Mouse (Mus musculus) kidney, embryonic 14.5 days (tissue): ENCODE results near the gene D630003M21Rik. TPM values are rescaled to one million over a fixed set of nuclear protein-coding genes. Genes with fewer than 3 reads are reported as not detected.
A peak's percentile ranks its signal among the peaks of the same experiment; 100 is the strongest.

Experiments
- ATAC-seq: fragments of 200-750 bp; cut with Nextera tagmentation; 2 replicates; pipeline ENCODE4 v1.8.0; 2017; ENCODE audit warnings: moderate number of reproducible peaks, mild to moderate bottlenecking, moderate TSS enrichment, moderate library complexity; ENCODE audit not compliant: low FRiP score, low TSS enrichment
- H3K27ac ChIP-seq: fragments of 300-500 bp; sonication (generic); 2 replicates; pipeline ENCODE4 v1.5.1; 2014; ENCODE audit warnings: low read depth, mild to moderate bottlenecking, low read length, moderate library complexity, mixed read lengths
- H3K27me3 ChIP-seq: fragments of 300-500 bp; sonication (generic); 2 replicates; pipeline ENCODE4 v1.6.1; 2014; ENCODE audit warnings: mild to moderate bottlenecking, low read length; ENCODE audit not compliant: control insufficient read depth, insufficient read depth
- H3K36me3 ChIP-seq: fragments of 300-500 bp; sonication (generic); 2 replicates; pipeline ENCODE4 v1.6.1; 2014; ENCODE audit warnings: low read length, mixed read lengths; ENCODE audit not compliant: control insufficient read depth, insufficient read depth
- H3K4me1 ChIP-seq: fragments of 300-500 bp; sonication (generic); 2 replicates; pipeline ENCODE4 v1.6.1; 2014; ENCODE audit warnings: low read length, mixed read lengths; ENCODE audit not compliant: control insufficient read depth, insufficient read depth
- H3K4me2 ChIP-seq: fragments of 300-500 bp; sonication (generic); replicated peaks from 2 replicates; pipeline ENCODE4 v1.6.1; 2014; ENCODE audit warnings: low read depth, mild to moderate bottlenecking, low read length
- H3K4me3 ChIP-seq: fragments of 300-500 bp; sonication (generic); 2 replicates; pipeline ENCODE4 v1.5.1; 2014; ENCODE audit warnings: mild to moderate bottlenecking, low read length
- H3K9ac ChIP-seq: fragments of 300-500 bp; sonication (generic); 2 replicates; pipeline ENCODE4 v1.6.1; 2014; ENCODE audit warnings: low read depth, mild to moderate bottlenecking, low read length, moderate library complexity
- H3K9me3 ChIP-seq: fragments of 300-500 bp; sonication (generic); 2 replicates; pipeline ENCODE4 v1.6.1; 2016; ENCODE audit warnings: low read length; ENCODE audit not compliant: control insufficient read depth
- WGBS: fragments of 180-500 bp; shearing (Covaris S2); extraction: QIAGEN DNeasy Blood & Tissue Kit; methylation state at CpG from one replicate; pipeline ENCODE4 v1.1.7; 2014; 5-methylcytosine and 5-hydroxymethylcytosine counted together
- polyA plus RNA-seq: library from polyadenylated mRNA; unstranded; fragments of >200 nt; fragmentation: Nextera tagmentation; extraction: Ambion mirVana; gene quantifications from 2 replicates; pipeline ENCODE4 v1.2.1, GENCODE M21; 2014

The D630003M21Rik gene
- polyA plus RNA-seq, 1 experiment from 2014 or later: 5.2 TPM

GRCm38 (mm10) chr2:158197971-158198370 lies 31.1 kb downstream of the D630003M21Rik start:
- H3K4me1 ChIP-seq: peaks cover 4% of the 10 kb centered on the region; the same call in 1 of the 2 replicates
- no peaks in the 10 kb centered on the region for H3K27me3 ChIP-seq
- H3K4me3 ChIP-seq: no peak overlapping the region
- WGBS: 53% methylated on average over 5 of the region's 5 CpGs
- no peaks in the 10 kb centered on the region for H3K36me3 ChIP-seq
- H3K4me2 ChIP-seq: no peak overlapping the region
- H3K9ac ChIP-seq: no peak overlapping the region
- ATAC-seq: no peak
- H3K9me3 ChIP-seq: no peaks in the 10 kb centered on the region
- no peak overlapping the region for H3K27ac ChIP-seq

GRCm38 (mm10) chr2:158194945-158195640 lies 33.9 kb downstream of the D630003M21Rik start:
- ATAC-seq: peak; percentile 26
- H3K27me3 ChIP-seq: no peaks in the 10 kb centered on the region
- H3K9me3 ChIP-seq: no peaks in the 10 kb centered on the region
- H3K36me3 ChIP-seq: no peaks in the 10 kb centered on the region
- H3K4me2 ChIP-seq: no peak overlapping the region
- H3K4me1 ChIP-seq: peaks cover 11% of the 10 kb centered on the region; the same call in 1 of the 2 replicates
- no peak overlapping the region for H3K9ac ChIP-seq
- no peak overlapping the region for H3K27ac ChIP-seq
- 15% methylated on average over 10 of the region's 10 CpGs for WGBS
- no peak overlapping the region for H3K4me3 ChIP-seq

GRCm38 (mm10) chr2:158193611-158194336 lies 35.2 kb downstream of the D630003M21Rik start:
- no peak for ATAC-seq
- H3K27ac ChIP-seq: no peak overlapping the region
- no peak overlapping the region for H3K9ac ChIP-seq
- H3K9me3 ChIP-seq: no peaks in the 10 kb centered on the region
- no peaks in the 10 kb centered on the region for H3K36me3 ChIP-seq
- H3K4me3 ChIP-seq: no peak overlapping the region
- H3K4me2 ChIP-seq: no peak overlapping the region
- WGBS: 48% methylated on average over 10 of the region's 10 CpGs
- peaks cover 11% of the 10 kb centered on the region; the same call in 1 of the 2 replicates for H3K4me1 ChIP-seq
- H3K27me3 ChIP-seq: no peaks in the 10 kb centered on the region

- no peaks in the 10 kb centered on the region for H3K9me3 ChIP-seq
- H3K4me3 ChIP-seq: no peak overlapping the region
- no peak overlapping the region for H3K4me2 ChIP-seq
- H3K27me3 ChIP-seq: no peaks in the 10 kb centered on the region
- no peak for ATAC-seq
- H3K27ac ChIP-seq: no peak overlapping the region
- H3K4me1 ChIP-seq: peaks cover 11% of the 10 kb centered on the region; the same call in 1 of the 2 replicates
- 65% methylated on average over 7 of the region's 7 CpGs for WGBS
- H3K9ac ChIP-seq: no peak overlapping the region
- H3K36me3 ChIP-seq: no peaks in the 10 kb centered on the region
Observed at GRCm38 (mm10) chr2:158191098-158191497, 37.9 kb downstream of the D630003M21Rik start.

GRCm38 (mm10) chr2:158189451-158189850 lies 39.6 kb downstream of the D630003M21Rik start:
- peaks cover 7% of the 10 kb centered on the region; the same call in 1 of the 2 replicates for H3K4me1 ChIP-seq
- H3K4me2 ChIP-seq: no peak overlapping the region
- no peak overlapping the region for H3K9ac ChIP-seq
- no peak overlapping the region for H3K4me3 ChIP-seq
- H3K27me3 ChIP-seq: no peaks in the 10 kb centered on the region
- ATAC-seq: no peak
- H3K36me3 ChIP-seq: no peaks in the 10 kb centered on the region
- no peak overlapping the region for H3K27ac ChIP-seq
- no peaks in the 10 kb centered on the region for H3K9me3 ChIP-seq
- 69% methylated on average over 11 of the region's 11 CpGs for WGBS

- WGBS: 37% methylated on average over 11 of the region's 11 CpGs
- Histone ChIP-seq H3K36me3 (no peaks in the 10 kb centered on the region), H3K9me3 (no peaks in the 10 kb centered on the region), H3K4me2 (no peak overlapping the region), H3K4me1 (peaks cover 5% of the 10 kb centered on the region; the same call in 1 of the 2 replicates), H3K4me3 (no peak overlapping the region), H3K9ac (no peak overlapping the region), H3K27ac (peak overlapping the region; percentile 42; the same call in 1 of the 2 replicates), H3K27me3 (no peaks in the 10 kb centered on the region)
- ATAC-seq: peak; percentile 74
Observed at GRCm38 (mm10) chr2:158186206-158186871, 42.7 kb downstream of the D630003M21Rik start.

GRCm38 (mm10) chr2:158183266-158183665 lies 45.8 kb downstream of the D630003M21Rik start:
- ATAC-seq: no peak
- Histone ChIP-seq H3K9ac (no peak overlapping the region), H3K9me3 (no peaks in the 10 kb centered on the region), H3K4me2 (no peak overlapping the region), H3K27ac (no peak overlapping the region), H3K4me3 (no peak overlapping the region), H3K27me3 (no peaks in the 10 kb centered on the region), H3K4me1 (peaks cover 15% of the 10 kb centered on the region; the same call in 1 of the 2 replicates), H3K36me3 (no peaks in the 10 kb centered on the region)
- WGBS: 91% methylated on average over 8 of the region's 8 CpGs

- Histone ChIP-seq H3K27ac (no peak overlapping the region), H3K4me1 (peaks cover 17% of the 10 kb centered on the region; the same call in 1 of the 2 replicates), H3K4me2 (no peak overlapping the region), H3K36me3 (no peaks in the 10 kb centered on the region), H3K9ac (no peak overlapping the region), H3K9me3 (no peaks in the 10 kb centered on the region), H3K4me3 (no peak overlapping the region), H3K27me3 (no peaks in the 10 kb centered on the region)
- WGBS: 61% methylated on average over 6 of the region's 6 CpGs
- ATAC-seq: no peak
Observed at GRCm38 (mm10) chr2:158181932-158182331, 47.1 kb downstream of the D630003M21Rik start.
